8 mouse cellular contexts compared by ENCODE assay signal in genomic region chr4:151932576-151933504, GRCm38 (mm10). TPM values are rescaled to one million over a fixed set of nuclear protein-coding genes. Genes with fewer than 3 reads are reported as not detected.
DNase-seq lines count a peak whose midpoint lies in the region; ATAC-seq lines count a peak whose summit lies in the region.

No protein-coding gene starts in this region.

- H3K9ac ChIP-seq in hindbrain, embryonic 14.5 days: no peak overlapping the region
- H3K9ac ChIP-seq in midbrain, embryonic 14.5 days (replicated peaks; ENCODE audit: low read length): no peak overlapping the region

- H3K4me3 ChIP-seq in hindbrain, embryonic 14.5 days (replicated peaks; ENCODE audit: low read length): peak overlapping the region; percentile 98
- peak overlapping the region; percentile 96; the same call in 1 of the 2 replicates for H3K4me3 ChIP-seq in midbrain, embryonic 14.5 days (replicated peaks; ENCODE audit: low read depth, low read length)

- no peaks in the 10 kb centered on the region for H3K27me3 ChIP-seq in hindbrain, embryonic 14.5 days (ENCODE audit: control insufficient read depth, insufficient read depth, low read length)
- H3K27me3 ChIP-seq in midbrain, embryonic 14.5 days (ENCODE audit: control insufficient read depth, insufficient read depth, low read length): no peaks in the 10 kb centered on the region

- H3K27ac ChIP-seq in hindbrain, embryonic 14.5 days: no peak overlapping the region
- H3K27ac ChIP-seq in midbrain, embryonic 14.5 days (replicated peaks; ENCODE audit: low read depth, low read length): no peak overlapping the region

- peak; percentile 9 for ATAC-seq in activated CD4-positive, CD25-positive, alpha-beta regulatory T cell, adult 4 months
- ATAC-seq in hindbrain, embryonic 14.5 days (ENCODE audit: low FRiP score): peak; percentile 79
- ATAC-seq in midbrain, embryonic 14.5 days (ENCODE audit: low FRiP score, low TSS enrichment): peak; percentile 69

- no peaks in the 10 kb centered on the region for H3K9me3 ChIP-seq in hindbrain, embryonic 14.5 days (ENCODE audit: control insufficient read depth, low read length)
- H3K9me3 ChIP-seq in midbrain, embryonic 14.5 days (ENCODE audit: control insufficient read depth, low read length): no peaks in the 10 kb centered on the region

- peaks cover 16% of the 10 kb centered on the region for H3K4me1 ChIP-seq in hindbrain, embryonic 14.5 days (replicated peaks; ENCODE audit: control insufficient read depth, insufficient read depth, low read length)
- H3K4me1 ChIP-seq in midbrain, embryonic 14.5 days (ENCODE audit: control insufficient read depth, insufficient read depth, low read length): peaks cover 9% of the 10 kb centered on the region

- peak; percentile 36 for DNase-seq in cerebellum, adult 9-10 months
- DNase-seq in cerebellum, adult 8-10 months: no peak
- no peak for DNase-seq in hindbrain, embryonic 14.5 days (ENCODE audit: low spot score)
- DNase-seq in midbrain, embryonic 14.5 days: no peak
- no peak for DNase-seq in ovary, postnatal 10 days (ENCODE audit: low spot score)
- DNase-seq in embryo, embryonic 11 days: no peak
- no peak for DNase-seq in frontal cortex, postnatal 25 days (ENCODE audit: low spot score in 2 of 2)

- no peaks in the 10 kb centered on the region for H3K36me3 ChIP-seq in hindbrain, embryonic 14.5 days (replicated peaks; ENCODE audit: control insufficient read depth, insufficient read depth)
- H3K36me3 ChIP-seq in midbrain, embryonic 14.5 days (ENCODE audit: control insufficient read depth, insufficient read depth, low read length): no peaks in the 10 kb centered on the region

- 88% methylated on average over 13 of the region's 13 CpGs for WGBS in hindbrain, embryonic 14.5 days
- 84% methylated on average over 13 of the region's 13 CpGs for WGBS in midbrain, embryonic 14.5 days

- H3K4me2 ChIP-seq in hindbrain, embryonic 14.5 days (replicated peaks): peak overlapping the region; percentile 33
- peak overlapping the region; percentile 98 for H3K4me2 ChIP-seq in midbrain, embryonic 14.5 days (ENCODE audit: low read length)

RNA-seq across cellular contexts. Expression of gene Dnajc11, which starts 0.7 kb away (rescaled TPM):
- polyA plus RNA-seq in activated CD4-positive, CD25-positive, alpha-beta regulatory T cell, adult 4 months (2017; shearing (Covaris generic)): 10 to 100 TPM; 27.9 to 31.7 TPM
- polyA plus RNA-seq in hindbrain, embryonic 14.5 days (2014; fragmentation: Nextera tagmentation; extraction: Ambion mirVana): 72.0 TPM in 2 replicates
- 69.2 and 75.2 TPM in 2 replicates for polyA plus RNA-seq in midbrain, embryonic 14.5 days (2014; fragmentation: Nextera tagmentation; extraction: Ambion mirVana)

RNA-seq across cellular contexts. Expression of gene Thap3, which starts 56.0 kb away (rescaled TPM):
- polyA plus RNA-seq in activated CD4-positive, CD25-positive, alpha-beta regulatory T cell, adult 4 months (2017; shearing (Covaris generic)): 100 to 1,000 TPM in 1 of 2 experiments, 10 to 100 TPM in 1; 89.8 to 107 TPM
- 22.2 and 25.1 TPM in 2 replicates for polyA plus RNA-seq in hindbrain, embryonic 14.5 days (2014; fragmentation: Nextera tagmentation; extraction: Ambion mirVana)
- polyA plus RNA-seq in midbrain, embryonic 14.5 days (2014; fragmentation: Nextera tagmentation; extraction: Ambion mirVana): 23.1 and 31.2 TPM in 2 replicates

Comparison
In these comparisons a context has a peak if more than half of its experiments do, and no peak if none do; other contexts are left out.
1. ATAC-seq: peak in every context shown above with its lines; median percentile 79 in hindbrain, embryonic 14.5 days; 69 in midbrain, embryonic 14.5 days; 9 in activated CD4-positive, CD25-positive, alpha-beta regulatory T cell, adult 4 months.